Mouse (Mus musculus) stomach, embryonic 15.5 days (tissue): ENCODE data around the gene Ftsj1. TPM values are rescaled to one million over a fixed set of nuclear protein-coding genes. Genes with fewer than 3 reads are reported as not detected.

Experiments
- ATAC-seq: fragments of 200-750 bp; cut with Nextera tagmentation; 2 replicates; pipeline ENCODE4 v1.8.0; 2017; ENCODE audit warnings: low read depth, moderate number of reproducible peaks, moderate TSS enrichment; ENCODE audit not compliant: insufficient read depth, low FRiP score
- H3K27ac ChIP-seq: fragments of 300-500 bp; sonication (generic); 2 replicates; pipeline ENCODE4 v1.5.1; 2015; ENCODE audit warnings: mild to moderate bottlenecking, inconsistent platforms
- H3K27me3 ChIP-seq: fragments of 300-500 bp; sonication (generic); replicated peaks from 2 replicates; pipeline ENCODE4 v1.6.1; 2015; ENCODE audit warnings: inconsistent platforms
- H3K36me3 ChIP-seq: fragments of 300-500 bp; sonication (generic); 2 replicates; pipeline ENCODE4 v1.6.1; 2015; ENCODE audit warnings: inconsistent platforms
- H3K4me1 ChIP-seq: fragments of 300-500 bp; sonication (generic); 2 replicates; pipeline ENCODE4 v1.6.1; 2015; ENCODE audit warnings: inconsistent platforms
- H3K4me2 ChIP-seq: fragments of 300-500 bp; sonication (generic); 2 replicates; pipeline ENCODE4 v1.6.1; 2015; ENCODE audit warnings: mild to moderate bottlenecking, inconsistent platforms
- H3K4me3 ChIP-seq: fragments of 300-500 bp; sonication (generic); replicated peaks from 2 replicates; pipeline ENCODE4 v1.5.1; 2015; ENCODE audit warnings: inconsistent platforms
- H3K9ac ChIP-seq: fragments of 300-500 bp; sonication (generic); 2 replicates; pipeline ENCODE4 v1.6.1; 2015; ENCODE audit warnings: inconsistent platforms
- H3K9me3 ChIP-seq: fragments of 300-500 bp; sonication (generic); 2 replicates; pipeline ENCODE4 v1.6.1; 2016; ENCODE audit warnings: inconsistent platforms
- WGBS: fragments of 180-500 bp; shearing (Covaris S2); methylation state at CpG from one replicate; pipeline ENCODE4 v1.1.7; 2015; 5-methylcytosine and 5-hydroxymethylcytosine counted together
- polyA plus RNA-seq: library from polyadenylated mRNA; unstranded; fragments of >200 nt; fragmentation: Nextera tagmentation; extraction: Ambion mirVana; gene quantifications from 2 replicates; pipeline ENCODE4 v1.2.1, GENCODE M21; 2015

Gene Ftsj1
- polyA plus RNA-seq, 1 experiment from 2014 or later: 36.8 TPM

DNA sequence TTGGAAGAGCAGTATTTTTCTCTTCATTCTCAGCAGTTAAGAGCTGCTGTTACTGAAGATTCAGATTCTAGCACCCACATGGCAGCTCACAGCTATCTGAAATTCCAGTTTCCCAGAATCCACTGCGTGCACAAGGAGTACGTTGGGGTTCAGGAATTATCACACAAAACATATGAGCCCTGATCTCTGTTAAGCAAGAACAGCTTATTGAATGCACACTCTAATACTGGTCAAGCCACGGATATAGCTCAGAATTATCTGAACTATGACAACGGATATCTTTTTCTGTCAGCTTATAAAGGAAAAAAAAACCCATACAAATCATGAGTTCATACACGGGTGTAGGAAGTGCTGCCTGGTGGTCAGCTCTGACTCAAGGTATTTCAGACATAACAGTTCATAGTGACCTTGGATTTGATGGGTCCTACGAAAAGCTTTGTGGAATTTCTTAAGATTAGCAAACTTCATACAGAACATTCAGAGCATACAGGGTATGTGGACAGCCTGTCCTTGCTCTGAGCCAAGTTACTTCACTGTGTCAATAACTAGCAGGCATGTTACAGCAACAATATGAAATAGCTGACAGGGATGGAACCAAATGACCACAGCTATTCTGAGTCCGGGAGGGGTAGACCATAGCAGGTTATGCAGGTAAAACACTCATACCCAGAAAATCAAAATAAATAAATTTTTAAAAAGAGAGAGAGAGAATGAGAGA is 40.6 kb downstream of the Ftsj1 start:
- no peak overlapping the region for H3K4me2 ChIP-seq
- H3K27me3 ChIP-seq: no peaks in the 10 kb centered on the region
- no peak overlapping the region for H3K4me3 ChIP-seq
- H3K27ac ChIP-seq: no peak overlapping the region
- no peaks in the 10 kb centered on the region for H3K36me3 ChIP-seq
- no peak for ATAC-seq
- WGBS: 75% methylated on average over 7 of the region's 7 CpGs
- no peak overlapping the region for H3K9ac ChIP-seq
- H3K4me1 ChIP-seq: no peaks in the 10 kb centered on the region
- no peaks in the 10 kb centered on the region for H3K9me3 ChIP-seq

DNA sequence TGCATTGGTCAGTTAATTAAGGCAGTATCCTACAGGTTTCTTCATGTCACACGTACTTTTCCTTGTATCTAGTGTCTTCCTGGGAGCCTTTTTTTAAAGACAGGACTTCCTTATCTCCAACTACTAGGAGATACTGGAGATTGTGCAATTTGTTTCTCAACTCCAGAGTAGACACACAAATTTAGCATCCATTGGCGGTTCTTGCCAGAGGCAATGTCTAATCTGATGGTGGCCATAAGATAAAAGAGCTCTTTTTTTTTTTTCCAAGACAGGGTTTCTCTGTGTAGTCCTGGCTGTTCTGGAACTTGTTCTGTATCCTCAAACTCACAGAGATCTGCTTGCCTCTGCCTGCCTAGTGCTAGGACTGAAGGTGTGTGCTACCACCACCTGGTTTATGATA is 42.5 kb downstream of the Ftsj1 start:
- H3K27ac ChIP-seq: no peak overlapping the region
- no peaks in the 10 kb centered on the region for H3K36me3 ChIP-seq
- H3K4me3 ChIP-seq: no peak overlapping the region
- H3K9ac ChIP-seq: no peak overlapping the region
- WGBS: 49% methylated on average over 2 of the region's 2 CpGs
- no peaks in the 10 kb centered on the region for H3K27me3 ChIP-seq
- H3K4me2 ChIP-seq: no peak overlapping the region
- H3K9me3 ChIP-seq: no peaks in the 10 kb centered on the region
- ATAC-seq: no peak
- H3K4me1 ChIP-seq: no peaks in the 10 kb centered on the region

- Histone ChIP-seq H3K9me3 (no peaks in the 10 kb centered on the region), H3K27ac (no peak overlapping the region), H3K4me1 (no peaks in the 10 kb centered on the region), H3K9ac (no peak overlapping the region), H3K36me3 (no peaks in the 10 kb centered on the region), H3K27me3 (no peaks in the 10 kb centered on the region), H3K4me2 (peak overlapping the region; percentile 59; the same call in 1 of the 2 replicates), H3K4me3 (no peak overlapping the region)
- ATAC-seq: no peak
- 23% methylated on average over 4 of the region's 4 CpGs for whole genome bisulfite sequencing
These were observed 45.0 kb downstream of the Ftsj1 start for GRCm38 (mm10) chrX:8207224-8207623.

GRCm38 (mm10) chrX:8206694-8207197 is 45.5 kb downstream of the Ftsj1 start:
- peak; percentile 28; the same call in 1 of the 2 replicates for ATAC-seq
- peak overlapping the region; percentile 59; the same call in 1 of the 2 replicates for H3K27ac ChIP-seq

DNA sequence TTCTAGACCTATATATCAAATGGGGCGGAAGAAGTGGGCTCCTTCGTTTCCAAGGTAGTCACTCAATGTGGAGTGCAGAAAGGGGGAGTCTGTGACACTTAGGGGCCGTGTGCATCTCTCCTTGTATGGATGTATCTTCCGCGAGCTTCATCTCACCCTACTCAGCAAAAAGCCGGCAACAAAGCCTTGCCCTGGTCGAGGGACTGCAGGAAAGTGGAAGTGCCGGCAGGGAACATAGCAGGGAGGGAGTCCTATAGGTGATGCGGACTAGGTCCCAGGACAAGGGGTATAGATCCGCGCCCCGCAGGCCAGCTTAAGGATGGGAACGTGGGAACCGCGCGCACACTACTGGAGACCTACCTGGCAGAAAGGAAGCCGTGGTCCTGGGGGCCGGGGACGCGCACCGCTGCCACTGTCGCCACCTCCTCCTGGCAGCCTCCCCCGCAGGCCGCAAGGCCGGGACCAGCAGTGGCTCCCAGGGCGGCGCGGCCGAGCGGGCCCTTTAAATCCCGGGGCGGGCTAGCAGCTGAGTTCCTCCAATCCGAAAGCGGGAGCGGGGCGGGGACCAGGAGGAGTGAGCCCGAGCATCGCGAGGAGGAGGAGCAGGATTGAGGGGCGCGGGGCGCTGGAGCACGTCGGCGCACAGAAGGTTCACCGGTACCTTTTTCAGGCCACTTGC is 46.1 kb downstream of the Ftsj1 start, which contains the start of gene Porcn:
Porcn (minus strand) TSS at position 511 of the 679 bp plus-strand sequence.
- no peaks in the 10 kb centered on the region for H3K36me3 ChIP-seq
- 14% methylated on average over 43 of the region's 46 CpGs for WGBS
- H3K4me1 ChIP-seq: no peaks in the 10 kb centered on the region
- peak; percentile 93 for ATAC-seq
- no peaks in the 10 kb centered on the region for H3K27me3 ChIP-seq
- peak within 1 kb of the TSS; percentile 59 for H3K4me2 ChIP-seq
- peak within 1 kb of the TSS; percentile 53 for H3K4me3 ChIP-seq
- H3K9me3 ChIP-seq: no peaks in the 10 kb centered on the region
- peak within 1 kb of the TSS; percentile 59; the same call in 1 of the 2 replicates for H3K27ac ChIP-seq
- peak within 1 kb of the TSS; percentile 29 for H3K9ac ChIP-seq

More at GRCm38 (mm10) chrX:8206694-8207197, 45.5 kb downstream of the Ftsj1 start:
- Histone ChIP-seq H3K9me3 (no peaks in the 10 kb centered on the region), H3K27me3 (no peaks in the 10 kb centered on the region), H3K4me1 (no peaks in the 10 kb centered on the region), H3K4me2 (peak overlapping the region; percentile 59), H3K36me3 (no peaks in the 10 kb centered on the region), H3K9ac (no peak overlapping the region), H3K4me3 (peak overlapping the region; percentile 53)
- 16% methylated on average over 11 of the region's 11 CpGs for WGBS

DNA sequence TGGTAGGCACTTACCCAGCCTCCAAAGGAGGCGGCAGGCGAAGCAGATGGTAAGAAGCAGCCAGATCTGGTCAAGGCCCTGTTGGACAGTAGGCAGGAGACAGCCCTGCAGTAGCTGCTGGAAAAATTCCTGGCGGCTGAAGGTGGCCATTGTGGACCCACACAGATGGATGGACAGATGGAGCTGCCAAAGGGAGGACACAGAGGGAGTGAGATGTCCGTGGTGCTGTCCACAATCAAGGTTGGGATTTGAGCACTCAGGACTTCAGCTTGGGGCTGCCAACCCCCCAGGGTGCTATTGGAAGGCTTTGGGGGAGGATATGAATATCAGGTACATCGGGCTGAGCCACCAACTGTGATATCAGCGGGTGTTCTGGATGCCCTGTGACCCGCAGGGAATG is 46.7 kb downstream of the Ftsj1 start:
- H3K4me3 ChIP-seq: peak overlapping the region; percentile 53
- H3K9ac ChIP-seq: no peak overlapping the region
- H3K27ac ChIP-seq: no peak overlapping the region
- no peaks in the 10 kb centered on the region for H3K27me3 ChIP-seq
- H3K9me3 ChIP-seq: no peaks in the 10 kb centered on the region
- peak overlapping the region; percentile 59 for H3K4me2 ChIP-seq
- H3K36me3 ChIP-seq: no peaks in the 10 kb centered on the region
- no peak for ATAC-seq
- H3K4me1 ChIP-seq: no peaks in the 10 kb centered on the region
- WGBS: 36% methylated on average over 7 of the region's 7 CpGs

DNA sequence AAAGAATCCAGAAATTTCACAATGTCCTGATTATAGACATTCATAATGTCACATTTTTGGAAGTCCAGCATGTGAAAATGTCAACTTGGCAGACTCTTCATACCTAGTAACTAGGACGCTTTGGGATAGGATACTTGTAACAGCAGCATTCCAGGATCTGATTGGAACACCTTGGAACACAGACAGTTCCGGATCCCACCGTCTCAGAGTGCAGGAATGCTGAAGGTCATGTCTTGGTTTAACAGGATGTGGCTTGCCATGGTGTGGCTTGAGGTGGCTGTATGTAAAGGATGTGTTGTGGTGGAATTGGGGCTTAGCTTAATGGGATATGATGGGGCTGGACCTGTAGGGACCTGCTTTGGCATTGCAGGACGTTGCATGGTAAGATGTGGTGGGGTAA is 47.1 kb downstream of the Ftsj1 start:
- Histone ChIP-seq H3K4me1 (no peaks in the 10 kb centered on the region), H3K36me3 (no peaks in the 10 kb centered on the region), H3K9ac (no peak overlapping the region), H3K4me2 (no peak overlapping the region), H3K27me3 (no peaks in the 10 kb centered on the region), H3K27ac (no peak overlapping the region), H3K4me3 (no peak overlapping the region), H3K9me3 (no peaks in the 10 kb centered on the region)
- ATAC-seq: no peak
- WGBS: 76% methylated on average over 4 of the region's 4 CpGs

DNA sequence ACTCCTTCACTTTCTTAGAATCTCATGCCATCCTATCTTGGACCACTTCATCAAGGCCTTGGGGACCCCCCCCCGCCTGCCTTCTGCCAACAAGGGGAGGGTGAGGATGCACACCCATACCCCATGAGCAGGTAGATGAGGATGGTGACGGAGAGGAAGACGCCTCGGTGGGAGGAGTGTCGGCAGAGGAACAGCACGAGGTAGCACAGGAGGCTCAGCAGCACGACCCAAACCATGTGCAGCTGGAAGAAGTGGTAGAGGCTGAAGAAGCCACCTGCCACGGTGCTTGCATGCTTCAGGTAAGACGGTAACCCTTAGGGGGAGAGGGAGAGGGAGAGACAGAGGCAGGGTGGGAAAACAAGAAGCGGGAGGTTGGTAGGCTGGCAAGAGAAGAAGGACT is 48.1 kb downstream of the Ftsj1 start:
- no peaks in the 10 kb centered on the region for H3K4me1 ChIP-seq
- H3K36me3 ChIP-seq: no peaks in the 10 kb centered on the region
- H3K4me3 ChIP-seq: no peak overlapping the region
- H3K9ac ChIP-seq: no peak overlapping the region
- no peak for ATAC-seq
- H3K27me3 ChIP-seq: no peaks in the 10 kb centered on the region
- H3K27ac ChIP-seq: no peak overlapping the region
- WGBS: 81% methylated on average over 10 of the region's 10 CpGs
- no peaks in the 10 kb centered on the region for H3K9me3 ChIP-seq
- no peak overlapping the region for H3K4me2 ChIP-seq

GRCm38 (mm10) chrX:8203105-8203504 is 49.1 kb downstream of the Ftsj1 start:
- Histone ChIP-seq H3K27me3 (no peaks in the 10 kb centered on the region), H3K9me3 (no peaks in the 10 kb centered on the region), H3K4me2 (no peak overlapping the region), H3K9ac (no peak overlapping the region), H3K27ac (no peak overlapping the region), H3K4me1 (no peaks in the 10 kb centered on the region), H3K4me3 (no peak overlapping the region), H3K36me3 (no peaks in the 10 kb centered on the region)
- WGBS: 90% methylated on average over 14 of the region's 14 CpGs
- ATAC-seq: no peak

DNA sequence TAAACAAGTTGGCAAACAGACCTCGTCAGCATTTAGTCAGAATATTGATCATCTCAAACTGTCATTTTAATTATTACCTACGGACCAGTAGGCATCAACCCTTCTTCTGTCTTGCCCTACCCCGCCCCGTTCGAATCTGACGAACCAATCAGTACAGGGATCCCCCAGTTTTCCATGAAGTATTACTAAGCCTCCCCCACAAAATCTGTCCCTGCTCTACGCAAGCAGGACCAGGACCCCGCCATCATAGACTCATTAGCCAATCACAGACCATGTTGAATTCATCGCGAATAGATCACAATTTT is 58.8 kb downstream of the Ftsj1 start, which contains the start of gene Ebp:
Ebp (minus strand) TSS at position 94 of the 305 bp plus-strand sequence.
- H3K27me3 ChIP-seq: no peaks in the 10 kb centered on the region
- H3K36me3 ChIP-seq: no peaks in the 10 kb centered on the region
- peak within 1 kb of the TSS; percentile 55 for H3K4me3 ChIP-seq
- H3K9me3 ChIP-seq: no peaks in the 10 kb centered on the region
- no peak for ATAC-seq
- WGBS: 32% methylated on average over 10 of the region's 10 CpGs
- H3K4me2 ChIP-seq: peak within 1 kb of the TSS; percentile 62
- peak within 1 kb of the TSS; percentile 39 for H3K9ac ChIP-seq
- H3K27ac ChIP-seq: peak within 1 kb of the TSS; percentile 57; the same call in 1 of the 2 replicates
- H3K4me1 ChIP-seq: no peaks in the 10 kb centered on the region

- peak overlapping the region; percentile 62 for H3K4me2 ChIP-seq
- peak overlapping the region; percentile 57; the same call in 1 of the 2 replicates for H3K27ac ChIP-seq
- 15% methylated on average over 38 of the region's 38 CpGs for WGBS
- H3K4me1 ChIP-seq: no peaks in the 10 kb centered on the region
- peak; percentile 98 for ATAC-seq
- H3K4me3 ChIP-seq: peak overlapping the region; percentile 55
- no peaks in the 10 kb centered on the region for H3K27me3 ChIP-seq
- no peaks in the 10 kb centered on the region for H3K9me3 ChIP-seq
- H3K36me3 ChIP-seq: no peaks in the 10 kb centered on the region
- H3K9ac ChIP-seq: peak overlapping the region; percentile 39
These were observed 59.4 kb downstream of the Ftsj1 start for GRCm38 (mm10) chrX:8192640-8193418.
